Mouse (Mus musculus) liver, adult 2 months (tissue): ENCODE results near the gene Calm1.

ENCODE experiments used
- CTCF ChIP-seq: fragments of 200-500 bp; IDR thresholded peaks from 2 replicates; pipeline ENCODE4 v1.5.1; 2011; ENCODE audit warnings: low read depth, low read length, control low read depth
- POLR2A ChIP-seq: fragments of 200-500 bp; IDR thresholded peaks from 2 replicates; pipeline ENCODE4 v1.6.1; 2011; ENCODE audit warnings: low read length, control low read depth; ENCODE audit not compliant: insufficient read depth; ENCODE audit errors: extremely low read depth

DNA sequence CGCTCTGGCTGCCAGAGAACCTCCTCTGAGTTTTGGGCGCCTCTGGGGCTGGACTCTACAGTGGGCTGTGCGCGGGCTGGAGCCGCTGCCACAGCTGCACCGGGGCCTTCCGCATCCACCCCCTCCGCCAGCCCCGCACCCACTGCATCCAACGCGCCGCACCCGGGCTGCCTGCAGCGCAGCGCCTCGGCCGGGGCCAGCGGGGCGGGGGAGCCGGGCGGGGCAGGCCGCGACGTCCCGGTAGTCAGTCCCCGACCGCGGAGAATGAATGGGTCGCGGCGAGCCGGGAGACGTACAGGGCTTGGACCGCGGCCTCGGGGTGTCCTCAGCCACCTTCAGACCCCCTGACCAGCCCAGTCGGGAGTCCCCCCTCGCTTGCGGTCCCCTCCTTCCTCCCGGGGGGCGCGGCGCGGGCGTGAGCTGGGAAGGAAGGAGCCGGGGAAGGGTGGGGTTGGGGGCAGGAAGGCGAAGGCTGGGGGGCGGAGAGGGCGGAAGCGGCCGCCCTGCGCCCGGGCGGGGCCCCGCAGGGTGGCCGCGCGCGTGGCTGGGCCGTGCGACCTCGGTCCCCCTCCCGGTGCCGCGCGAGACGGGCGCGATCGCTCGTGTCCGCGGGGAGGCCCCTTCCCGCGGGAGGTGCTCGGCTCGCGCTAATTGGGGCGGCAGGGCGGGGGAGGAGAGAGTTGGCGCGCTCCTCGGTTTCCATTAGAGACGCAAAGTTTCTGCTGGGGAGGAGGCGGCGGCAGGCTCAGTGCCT is 833 bp downstream of the Calm1 start:
- TF ChIP-seq CTCF = no peak
- no peak for TF ChIP-seq POLR2A
